Mouse (Mus musculus) stomach, embryonic 16.5 days (tissue): ENCODE measurements around the gene Trim37. TPM values are rescaled to one million over a fixed set of nuclear protein-coding genes. Genes with fewer than 3 reads are reported as not detected.

Experiments used
- ATAC-seq: fragments of 200-750 bp; cut with Nextera tagmentation; 2 replicates; pipeline ENCODE4 v1.8.0; 2017; ENCODE audit warnings: moderate number of reproducible peaks, moderate TSS enrichment; ENCODE audit not compliant: insufficient read depth, low FRiP score
- H3K27ac ChIP-seq: fragments of 300-500 bp; sonication (generic); 2 replicates; pipeline ENCODE4 v1.5.1; 2014; ENCODE audit warnings: low read length
- H3K27me3 ChIP-seq: fragments of 300-500 bp; sonication (generic); 2 replicates; pipeline ENCODE4 v1.6.1; 2014; ENCODE audit warnings: low read length, control low read depth, mixed read lengths; ENCODE audit not compliant: control insufficient read depth, insufficient read depth
- H3K36me3 ChIP-seq: fragments of 300-500 bp; sonication (generic); 2 replicates; pipeline ENCODE4 v1.6.1; 2014; ENCODE audit warnings: low read length; ENCODE audit not compliant: control insufficient read depth, insufficient read depth
- H3K4me1 ChIP-seq: fragments of 300-500 bp; sonication (generic); 2 replicates; pipeline ENCODE4 v1.6.1; 2014; ENCODE audit warnings: low read length, control low read depth, mixed read lengths; ENCODE audit not compliant: control insufficient read depth, insufficient read depth
- H3K4me2 ChIP-seq: fragments of 300-500 bp; sonication (generic); 2 replicates; pipeline ENCODE4 v1.6.1; 2014; ENCODE audit warnings: low read depth, low read length, mixed read lengths
- H3K4me3 ChIP-seq: fragments of 300-500 bp; sonication (generic); replicated peaks from 2 replicates; pipeline ENCODE4 v1.5.1; 2014; ENCODE audit warnings: mild to moderate bottlenecking, low read length
- H3K9ac ChIP-seq: fragments of 300-500 bp; sonication (generic); 2 replicates; pipeline ENCODE4 v1.6.1; 2014; ENCODE audit warnings: low read length
- H3K9me3 ChIP-seq: fragments of 300-500 bp; sonication (generic); replicated peaks from 2 replicates; pipeline ENCODE4 v1.6.1; 2016; ENCODE audit warnings: low read length, control low read depth; ENCODE audit not compliant: control insufficient read depth
- WGBS: fragments of 180-500 bp; shearing (Covaris S2); extraction: QIAGEN DNeasy Blood & Tissue Kit; methylation state at CpG from one replicate; pipeline ENCODE4 v1.1.7; 2014; 5-methylcytosine and 5-hydroxymethylcytosine counted together
- polyA plus RNA-seq: library from polyadenylated mRNA; unstranded; fragments of >200 nt; fragmentation: Nextera tagmentation; extraction: Ambion mirVana; gene quantifications from 2 replicates; pipeline ENCODE4 v1.2.1, GENCODE M21; 2015

Trim37 gene
- polyA plus RNA-seq, 1 experiment from 2014 or later: 22.7 TPM

- no peaks in the 10 kb centered on the region for H3K36me3 ChIP-seq
- no peak overlapping the region for H3K4me3 ChIP-seq
- no peak overlapping the region for H3K4me2 ChIP-seq
- H3K27ac ChIP-seq: no peak overlapping the region
- no peak overlapping the region for H3K9ac ChIP-seq
- H3K4me1 ChIP-seq: no peaks in the 10 kb centered on the region
- no peaks in the 10 kb centered on the region for H3K9me3 ChIP-seq
- 96% methylated on average over 4 of the region's 4 CpGs for WGBS
- no peak for ATAC-seq
- no peaks in the 10 kb centered on the region for H3K27me3 ChIP-seq
Measured at GRCm38 (mm10) chr11:87175031-87175430, 48.2 kb downstream of the Trim37 start.

DNA sequence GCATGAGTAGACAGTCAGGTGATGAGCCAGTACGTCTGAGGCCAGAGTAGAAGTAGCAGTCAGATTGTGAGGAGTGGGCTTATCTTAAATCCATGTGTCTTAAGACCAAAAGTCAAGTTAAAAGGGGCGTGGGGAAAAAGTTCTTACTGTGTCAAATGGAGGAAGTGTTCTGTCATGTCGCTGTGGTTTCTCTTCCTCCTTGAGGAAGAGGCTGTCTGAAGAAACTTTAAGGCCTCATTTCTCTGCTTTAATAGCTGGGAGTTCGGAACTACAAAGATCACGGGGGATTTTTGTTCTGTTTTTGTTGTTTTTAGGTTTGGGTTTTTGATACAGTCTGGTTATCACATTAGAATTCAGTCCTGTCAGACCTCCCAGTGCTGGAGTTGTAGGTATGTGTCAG lies 85.4 kb downstream of the Trim37 start:
- no peak for ATAC-seq
- no peak overlapping the region for H3K27ac ChIP-seq
- WGBS: 70% methylated on average over 5 of the region's 5 CpGs

DNA sequence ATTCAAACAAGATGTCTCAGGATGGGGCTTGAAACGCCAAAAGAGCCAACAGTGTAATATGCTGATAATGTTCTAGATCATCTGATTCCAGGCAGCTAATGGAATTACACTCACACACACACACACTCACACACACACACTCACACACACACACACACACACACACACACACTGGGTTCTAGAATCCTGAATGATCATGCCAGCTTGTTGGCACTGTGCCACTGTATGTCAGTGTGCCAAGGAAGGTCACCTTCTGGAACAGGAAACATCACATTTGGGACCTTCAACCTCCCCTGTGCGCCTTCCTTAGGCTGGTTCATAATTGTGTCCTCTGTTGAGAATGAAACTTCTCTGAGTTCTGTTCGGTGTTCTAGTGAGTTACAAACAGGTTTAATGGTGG lies 95.8 kb downstream of the Trim37 start:
- H3K4me3 ChIP-seq: no peak overlapping the region
- no peak overlapping the region for H3K4me2 ChIP-seq
- no peaks in the 10 kb centered on the region for H3K4me1 ChIP-seq
- H3K9me3 ChIP-seq: no peaks in the 10 kb centered on the region
- ATAC-seq: no peak
- H3K36me3 ChIP-seq: no peaks in the 10 kb centered on the region
- no peaks in the 10 kb centered on the region for H3K27me3 ChIP-seq
- WGBS: 73% methylated on average over 3 of the region's 3 CpGs
- H3K9ac ChIP-seq: no peak overlapping the region
- no peak overlapping the region for H3K27ac ChIP-seq

More for the DNA sequence above, 85.4 kb downstream of the Trim37 start:
- H3K36me3 ChIP-seq: no peaks in the 10 kb centered on the region
- no peaks in the 10 kb centered on the region for H3K27me3 ChIP-seq
- no peak overlapping the region for H3K4me3 ChIP-seq
- H3K4me1 ChIP-seq: no peaks in the 10 kb centered on the region
- no peak overlapping the region for H3K9ac ChIP-seq
- H3K4me2 ChIP-seq: no peak overlapping the region
- no peaks in the 10 kb centered on the region for H3K9me3 ChIP-seq

DNA sequence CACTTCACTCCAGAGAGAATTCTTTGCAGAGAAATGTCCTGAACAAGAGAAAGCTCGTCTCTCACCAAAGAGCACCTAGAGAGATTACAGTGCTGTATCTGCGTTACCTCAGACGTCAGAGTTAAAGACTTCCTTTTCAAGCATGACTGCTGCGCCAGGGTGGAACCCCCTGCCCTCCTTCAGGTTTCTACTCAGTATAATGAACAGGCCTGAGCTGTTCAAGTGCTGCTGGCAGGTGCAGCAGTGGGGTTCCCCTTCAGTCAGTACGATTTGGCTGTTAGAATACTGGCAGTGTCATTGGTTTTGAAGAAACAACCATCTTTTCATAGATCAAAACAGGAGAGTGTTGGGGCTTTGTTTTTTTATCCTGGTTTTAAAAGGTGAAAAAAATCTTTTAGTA lies 100.2 kb downstream of the Trim37 start:
- 84% methylated on average over 5 of the region's 5 CpGs for WGBS
- Histone ChIP-seq H3K9ac (no peak overlapping the region), H3K4me2 (no peak overlapping the region), H3K36me3 (no peaks in the 10 kb centered on the region), H3K4me1 (no peaks in the 10 kb centered on the region), H3K4me3 (no peak overlapping the region), H3K27me3 (no peaks in the 10 kb centered on the region), H3K27ac (no peak overlapping the region), H3K9me3 (no peaks in the 10 kb centered on the region)
- ATAC-seq: no peak

DNA sequence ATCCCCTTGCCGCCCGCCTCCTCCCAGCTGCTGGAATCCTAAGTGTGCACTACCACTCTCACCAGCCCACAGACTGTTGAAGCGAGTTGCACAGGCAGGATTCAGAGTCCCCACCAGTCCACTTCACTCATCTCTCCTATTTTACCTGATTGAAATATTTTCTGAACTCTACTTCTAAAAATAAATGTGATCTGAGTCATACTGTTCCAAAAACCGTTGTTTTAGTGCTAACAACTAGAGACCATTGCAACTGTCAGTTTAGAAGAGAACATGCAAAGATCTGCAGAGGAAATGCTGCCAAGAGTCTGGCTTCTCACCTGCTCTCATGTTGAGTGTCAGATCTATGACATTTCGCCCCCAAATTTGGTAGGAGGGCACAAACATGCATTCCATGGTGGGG lies 106.5 kb downstream of the Trim37 start:
- H3K4me3 ChIP-seq: no peak overlapping the region
- ATAC-seq: no peak
- H3K9me3 ChIP-seq: no peaks in the 10 kb centered on the region
- H3K9ac ChIP-seq: no peak overlapping the region
- no peaks in the 10 kb centered on the region for H3K4me1 ChIP-seq
- no peak overlapping the region for H3K4me2 ChIP-seq
- 88% methylated on average over 5 of the region's 5 CpGs for WGBS
- H3K27me3 ChIP-seq: no peaks in the 10 kb centered on the region
- H3K36me3 ChIP-seq: no peaks in the 10 kb centered on the region
- H3K27ac ChIP-seq: no peak overlapping the region

GRCm38 (mm10) chr11:87234743-87235485 lies 108.0 kb downstream of the Trim37 start:
- H3K36me3 ChIP-seq: no peaks in the 10 kb centered on the region
- no peaks in the 10 kb centered on the region for H3K4me1 ChIP-seq
- no peak overlapping the region for H3K9ac ChIP-seq
- no peak overlapping the region for H3K27ac ChIP-seq
- ATAC-seq: no peak
- H3K27me3 ChIP-seq: no peaks in the 10 kb centered on the region
- WGBS: 89% methylated on average over 12 of the region's 12 CpGs
- H3K4me2 ChIP-seq: no peak overlapping the region
- no peak overlapping the region for H3K4me3 ChIP-seq
- no peaks in the 10 kb centered on the region for H3K9me3 ChIP-seq

- H3K27me3 ChIP-seq: no peaks in the 10 kb centered on the region
- WGBS: 67% methylated on average over 5 of the region's 5 CpGs
- H3K9me3 ChIP-seq: no peaks in the 10 kb centered on the region
- no peak overlapping the region for H3K4me3 ChIP-seq
- ATAC-seq: no peak
- no peak overlapping the region for H3K9ac ChIP-seq
- H3K27ac ChIP-seq: no peak overlapping the region
- H3K4me1 ChIP-seq: no peaks in the 10 kb centered on the region
- no peak overlapping the region for H3K4me2 ChIP-seq
- no peaks in the 10 kb centered on the region for H3K36me3 ChIP-seq
Measured at GRCm38 (mm10) chr11:87235486-87235872, 108.6 kb downstream of the Trim37 start.

GRCm38 (mm10) chr11:87238891-87239530 lies 112.1 kb downstream of the Trim37 start:
- WGBS: 88% methylated on average over 7 of the region's 7 CpGs
- H3K4me3 ChIP-seq: no peak overlapping the region
- no peaks in the 10 kb centered on the region for H3K36me3 ChIP-seq
- no peaks in the 10 kb centered on the region for H3K9me3 ChIP-seq
- no peaks in the 10 kb centered on the region for H3K4me1 ChIP-seq
- no peaks in the 10 kb centered on the region for H3K27me3 ChIP-seq
- H3K9ac ChIP-seq: no peak overlapping the region; the same call in 1 of the 2 replicates
- no peak overlapping the region for H3K4me2 ChIP-seq
- no peak overlapping the region for H3K27ac ChIP-seq
- no peak for ATAC-seq

- Histone ChIP-seq H3K4me1 (no peaks in the 10 kb centered on the region), H3K4me2 (no peak overlapping the region), H3K27ac (no peak overlapping the region), H3K9me3 (no peaks in the 10 kb centered on the region), H3K9ac (no peak overlapping the region), H3K4me3 (no peak overlapping the region), H3K27me3 (no peaks in the 10 kb centered on the region), H3K36me3 (no peaks in the 10 kb centered on the region)
- ATAC-seq: no peak
- 87% methylated on average over 15 of the region's 15 CpGs for WGBS
Measured at GRCm38 (mm10) chr11:87240141-87240832, 113.4 kb downstream of the Trim37 start.
